Mouse (Mus musculus) spleen, adult 2 months (tissue): ENCODE results near the gene Zfp108.

Experiments used
- CTCF ChIP-seq: fragments of 200-500 bp; IDR thresholded peaks from 2 replicates; pipeline ENCODE4 v1.5.1; 2011; ENCODE audit warnings: mild to moderate bottlenecking, inconsistent platforms; ENCODE audit not compliant: insufficient read depth, insufficient read length, insufficient replicate concordance; ENCODE audit errors: extremely low read depth
- POLR2A ChIP-seq: fragments of 200-500 bp; IDR thresholded peaks from 2 replicates; pipeline ENCODE4 v1.6.1; 2011; ENCODE audit warnings: low read depth, low read length, inconsistent platforms

DNA sequence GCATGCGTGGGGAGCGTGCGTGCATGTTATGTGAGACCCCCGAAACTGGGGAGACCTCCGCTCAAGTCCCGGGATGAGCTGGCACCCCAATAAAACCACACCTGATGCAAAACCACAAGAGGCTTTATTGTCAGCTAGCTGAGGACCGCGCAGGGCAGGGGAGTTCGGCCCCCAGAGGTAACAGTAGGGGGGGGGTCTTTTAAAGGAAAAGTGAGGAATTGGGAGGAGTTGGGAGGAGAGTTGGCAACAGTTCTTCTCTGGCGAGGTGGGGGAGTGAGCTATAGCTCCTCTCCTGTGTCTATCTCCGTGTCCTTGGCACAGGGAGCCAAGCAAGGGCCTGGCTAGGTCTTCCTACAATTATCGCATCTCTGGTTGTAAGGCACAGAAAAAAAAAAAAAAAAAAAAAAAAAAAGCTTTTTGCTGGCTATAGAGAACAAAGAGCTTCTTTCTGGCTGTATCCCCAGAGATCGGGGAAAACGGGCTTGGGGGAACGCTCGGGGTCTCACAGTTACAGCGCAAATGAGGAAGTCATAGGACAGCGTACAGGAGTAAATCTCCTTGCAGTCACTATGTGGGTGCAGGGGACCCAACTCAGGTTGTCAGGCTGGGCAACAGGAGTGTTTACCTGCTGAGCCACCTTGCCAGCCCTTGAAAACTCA is 45.4 kb downstream of the Zfp108 start:
- no peak for TF ChIP-seq CTCF
- TF ChIP-seq POLR2A: no peak
